Mouse (Mus musculus) stomach, embryonic 14.5 days (tissue): ENCODE data around the gene Hist1h4d. TPM values are rescaled to one million over a fixed set of nuclear protein-coding genes. Genes with fewer than 3 reads are reported as not detected.
"Not testable (repeated sequence)": the region's sequence is repeated elsewhere in the genome, so short reads cannot be mapped to it uniquely, and the experiment has no call there.

Experiments used
- ATAC-seq: fragments of 200-750 bp; cut with Nextera tagmentation; 2 replicates; pipeline ENCODE4 v1.8.0; 2017; ENCODE audit warnings: low read depth, moderate TSS enrichment; ENCODE audit not compliant: insufficient number of reproducible peaks, insufficient read depth, low FRiP score
- H3K27ac ChIP-seq: fragments of 300-500 bp; sonication (generic); 2 replicates; pipeline ENCODE4 v1.5.1; 2014; ENCODE audit warnings: mild to moderate bottlenecking, low read length, moderate library complexity, mixed read lengths
- H3K27me3 ChIP-seq: fragments of 300-500 bp; sonication (generic); 2 replicates; pipeline ENCODE4 v1.6.1; 2014; ENCODE audit warnings: low read length, control low read depth, mixed read lengths; ENCODE audit not compliant: control insufficient read depth, insufficient read depth
- H3K36me3 ChIP-seq: fragments of 300-500 bp; sonication (generic); 2 replicates; pipeline ENCODE4 v1.6.1; 2014; ENCODE audit warnings: mild to moderate bottlenecking, control low read depth, low read length, moderate library complexity, mixed read lengths; ENCODE audit not compliant: control insufficient read depth, insufficient read depth
- H3K4me1 ChIP-seq: fragments of 300-500 bp; sonication (generic); 2 replicates; pipeline ENCODE4 v1.6.1; 2014; ENCODE audit warnings: low read length, control low read depth, mixed read lengths; ENCODE audit not compliant: control insufficient read depth, insufficient read depth
- H3K4me2 ChIP-seq: fragments of 300-500 bp; sonication (generic); replicated peaks from 2 replicates; pipeline ENCODE4 v1.6.1; 2014; ENCODE audit warnings: low read depth, low read length, control low read depth
- H3K4me3 ChIP-seq: fragments of 300-500 bp; sonication (generic); 2 replicates; pipeline ENCODE4 v1.5.1; 2014; ENCODE audit warnings: low read depth, low read length, control low read depth
- H3K9ac ChIP-seq: fragments of 300-500 bp; sonication (generic); replicated peaks from 2 replicates; pipeline ENCODE4 v1.6.1; 2014; ENCODE audit warnings: low read depth, mild to moderate bottlenecking, control low read depth, low read length, moderate library complexity, mixed read lengths
- H3K9me3 ChIP-seq: fragments of 300-500 bp; sonication (generic); 2 replicates; pipeline ENCODE4 v1.6.1; 2016; ENCODE audit warnings: low read depth, low read length, control low read depth; ENCODE audit not compliant: control insufficient read depth
- WGBS: fragments of 180-500 bp; shearing (Covaris S2); extraction: QIAGEN DNeasy Blood & Tissue Kit; methylation state at CpG from one replicate; pipeline ENCODE4 v1.1.7; 2014; 5-methylcytosine and 5-hydroxymethylcytosine counted together
- polyA plus RNA-seq: library from polyadenylated mRNA; unstranded; fragments of >200 nt; fragmentation: Nextera tagmentation; extraction: Ambion mirVana; gene quantifications from 2 replicates; pipeline ENCODE4 v1.2.1, GENCODE M21; 2014

Hist1h4d gene
- 99.6 and 119 TPM in 2 replicates for polyA plus RNA-seq

DNA sequence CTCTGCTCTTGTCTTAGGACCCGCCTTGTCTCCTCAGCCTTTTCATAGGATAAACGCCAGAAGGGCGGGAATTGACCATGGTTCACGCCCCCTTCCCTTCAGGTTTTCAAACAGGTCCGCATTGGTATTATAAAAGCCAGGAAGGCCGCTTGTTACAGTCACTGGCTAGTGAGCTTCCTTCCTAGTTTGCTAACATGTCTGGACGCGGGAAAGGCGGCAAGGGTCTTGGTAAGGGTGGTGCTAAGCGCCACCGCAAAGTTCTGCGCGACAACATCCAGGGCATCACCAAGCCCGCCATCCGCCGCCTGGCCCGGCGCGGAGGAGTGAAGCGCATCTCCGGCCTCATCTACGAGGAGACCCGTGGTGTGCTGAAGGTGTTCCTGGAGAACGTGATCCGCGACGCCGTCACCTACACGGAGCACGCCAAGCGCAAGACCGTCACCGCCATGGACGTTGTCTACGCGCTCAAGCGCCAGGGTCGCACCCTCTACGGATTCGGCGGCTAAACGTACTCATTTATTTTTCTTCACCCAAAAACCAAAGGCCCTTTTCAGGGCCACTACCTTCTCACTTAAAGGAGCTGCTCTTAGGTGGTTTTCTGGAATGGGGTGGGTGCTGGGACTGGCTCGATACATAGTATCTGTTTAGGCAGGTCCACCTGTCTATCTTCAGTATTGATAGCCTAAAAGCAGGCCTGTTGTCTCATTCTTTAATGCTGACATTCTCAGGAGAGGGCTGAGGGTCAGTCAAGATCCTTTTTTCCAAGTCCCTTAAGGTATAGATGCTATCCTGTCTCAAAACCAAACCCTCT lies at the start of gene Hist1h4d:
Gene Hist1h4d (plus strand): TSS at position 191 of the 811 bp plus-strand sequence.
- H3K4me3 ChIP-seq, result peak within 1 kb of the TSS; percentile 47
- ATAC-seq, result peak; percentile 88
- under 1% methylated on average over 43 of the region's 43 CpGs for WGBS
- peak within 1 kb of the TSS; percentile 96 for H3K27ac ChIP-seq
- H3K27me3 ChIP-seq, result no peaks in the 10 kb centered on the region
- H3K9ac ChIP-seq, result peak within 1 kb of the TSS; percentile 68
- peaks cover 28% of the 10 kb centered on the region; the same call in 1 of the 2 replicates for H3K4me1 ChIP-seq
- H3K36me3 ChIP-seq, result no peaks in the 10 kb centered on the region
- peak within 1 kb of the TSS; percentile 83 for H3K4me2 ChIP-seq
- no peaks in the 10 kb centered on the region for H3K9me3 ChIP-seq

DNA sequence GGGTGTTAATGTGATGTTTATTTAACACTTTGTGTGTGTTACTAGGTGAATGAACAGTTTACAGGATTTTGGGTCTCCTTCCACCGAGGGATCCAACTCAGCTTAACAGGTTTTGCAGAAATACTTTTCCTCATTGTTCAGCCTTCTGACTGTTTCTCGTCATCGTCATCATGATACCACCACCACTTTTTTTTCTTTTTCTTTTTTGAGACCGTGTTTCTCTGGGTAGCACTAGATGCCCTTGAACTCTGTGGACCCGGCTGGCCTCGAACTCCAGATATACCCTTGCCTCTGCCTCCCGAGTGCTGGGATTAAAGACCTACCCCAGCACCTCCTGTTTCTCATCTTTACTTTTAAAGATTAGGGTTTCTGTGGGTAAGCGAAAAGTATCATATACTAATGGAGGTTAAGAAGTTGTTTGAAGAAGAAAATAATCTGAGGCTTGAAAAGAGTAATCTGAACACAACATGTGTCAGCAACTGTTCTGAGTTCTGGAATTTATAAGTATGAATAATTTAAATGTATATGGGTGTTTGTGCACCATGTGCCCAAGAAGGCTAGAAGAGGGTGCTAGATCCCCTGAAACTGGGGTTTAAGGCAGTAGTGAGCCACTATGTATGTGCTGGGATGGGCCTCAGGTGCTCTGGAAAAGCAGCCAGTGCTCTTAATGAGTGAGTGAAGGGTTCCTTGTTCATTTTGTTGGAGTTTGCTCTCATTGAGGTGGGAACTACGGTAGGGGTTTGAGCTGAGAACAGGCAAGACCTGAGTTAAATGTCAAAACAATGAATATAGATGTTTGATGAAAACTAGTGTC lies 48.9 kb upstream of the Hist1h4d start:
- Histone ChIP-seq H3K9ac (peak overlapping the region; percentile 70), H3K27ac (peak overlapping the region; percentile 97), H3K9me3 (no peaks in the 10 kb centered on the region), H3K4me1 (peaks cover 11% of the 10 kb centered on the region), H3K27me3 (no peaks in the 10 kb centered on the region), H3K36me3 (no peaks in the 10 kb centered on the region), H3K4me2 (peak overlapping the region; percentile 55), H3K4me3 (peak overlapping the region; percentile 53)
- ATAC-seq, result no peak
- WGBS, result 16% methylated on average over 9 of the region's 9 CpGs

DNA sequence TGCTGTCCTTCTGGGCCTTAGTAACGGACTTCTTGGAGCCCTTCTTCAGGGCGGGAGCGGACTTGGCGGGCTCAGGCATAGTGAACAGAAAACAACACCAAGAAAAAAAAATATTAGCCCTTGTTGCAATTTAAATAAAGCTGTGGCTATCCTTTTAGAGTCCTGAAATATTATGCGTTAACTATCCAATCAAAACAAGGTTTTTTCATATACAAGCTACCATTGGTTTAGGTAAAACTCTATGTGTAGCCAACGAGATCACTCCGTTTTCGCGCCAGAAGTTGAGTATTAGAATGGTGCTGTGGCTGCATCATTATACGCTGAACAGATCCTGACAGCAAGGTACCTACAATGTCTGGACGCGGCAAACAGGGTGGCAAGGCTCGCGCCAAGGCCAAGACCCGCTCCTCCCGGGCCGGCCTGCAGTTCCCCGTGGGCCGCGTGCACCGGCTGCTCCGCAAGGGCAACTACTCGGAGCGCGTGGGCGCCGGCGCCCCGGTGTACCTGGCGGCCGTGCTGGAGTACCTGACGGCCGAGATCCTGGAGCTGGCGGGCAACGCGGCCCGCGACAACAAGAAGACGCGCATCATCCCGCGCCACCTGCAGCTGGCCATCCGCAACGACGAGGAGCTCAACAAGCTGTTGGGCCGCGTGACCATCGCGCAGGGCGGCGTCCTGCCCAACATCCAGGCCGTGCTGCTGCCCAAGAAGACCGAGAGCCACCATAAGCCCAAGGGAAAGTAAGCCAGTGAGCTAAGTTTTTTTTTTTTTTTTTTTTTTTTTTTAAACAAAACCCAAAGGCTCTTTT lies 47.6 kb upstream of the Hist1h4d start, which contains the start of gene Hist1h2af:
Gene Hist1h2af (plus strand): TSS at position 347 of the 808 bp plus-strand sequence.
- ATAC-seq, result peak; percentile 54
- H3K4me3 ChIP-seq, result peak within 1 kb of the TSS; percentile 53
- peak within 1 kb of the TSS; percentile 55 for H3K4me2 ChIP-seq
- not testable (repeated sequence) for H3K36me3 ChIP-seq, H3K27me3 ChIP-seq, H3K9me3 ChIP-seq
- peak within 1 kb of the TSS; percentile 70 for H3K9ac ChIP-seq
- peaks cover 10% of the 10 kb centered on the region for H3K4me1 ChIP-seq
- WGBS, result under 1% methylated on average over 24 of the region's 53 CpGs
- peak within 1 kb of the TSS; percentile 97 for H3K27ac ChIP-seq

DNA sequence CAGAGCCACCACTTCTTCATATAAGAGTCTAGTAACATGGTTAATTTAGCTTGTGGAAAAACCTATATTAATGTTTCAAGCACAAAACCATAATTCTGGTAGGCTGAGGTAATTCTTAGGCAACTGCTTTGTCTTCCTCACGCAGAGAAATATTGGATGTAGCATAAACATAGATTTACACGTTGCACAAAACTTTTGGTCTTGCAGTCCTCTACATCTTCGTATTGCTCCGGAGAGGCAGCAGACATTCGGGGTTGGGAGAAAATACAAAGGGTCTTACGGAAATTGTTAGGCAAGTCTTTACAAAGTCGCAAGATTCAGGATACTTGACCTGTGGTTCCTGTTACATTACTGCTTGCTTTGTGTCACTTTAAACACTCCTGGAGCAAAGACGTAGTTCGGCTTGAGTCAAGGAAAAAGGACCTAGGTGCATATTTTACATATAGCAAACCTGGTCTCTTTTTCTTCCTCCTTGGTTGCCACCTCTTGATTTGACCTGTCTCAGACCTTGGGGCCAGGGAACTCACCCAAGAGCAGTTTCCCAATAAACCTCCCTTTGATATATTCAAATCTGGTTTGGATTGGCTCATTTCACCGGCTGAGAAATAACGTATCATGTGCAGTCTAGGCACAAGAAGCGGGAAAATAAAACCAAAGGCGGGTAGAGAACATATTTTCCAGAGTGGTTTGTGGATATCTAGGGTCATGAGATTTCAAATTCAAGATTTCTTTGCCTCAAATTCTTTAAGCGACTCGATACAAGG lies 46.8 kb upstream of the Hist1h4d start:
- H3K27me3 ChIP-seq, result no peaks in the 10 kb centered on the region
- peak overlapping the region; percentile 42 for H3K4me3 ChIP-seq
- H3K36me3 ChIP-seq, result no peaks in the 10 kb centered on the region
- peaks cover 6% of the 10 kb centered on the region for H3K4me1 ChIP-seq
- no peak for ATAC-seq
- peak overlapping the region; percentile 67 for H3K9ac ChIP-seq
- no peaks in the 10 kb centered on the region for H3K9me3 ChIP-seq
- H3K4me2 ChIP-seq, result peak overlapping the region; percentile 34
- WGBS, result under 1% methylated on average over 15 of the region's 15 CpGs
- H3K27ac ChIP-seq, result peak overlapping the region; percentile 94

DNA sequence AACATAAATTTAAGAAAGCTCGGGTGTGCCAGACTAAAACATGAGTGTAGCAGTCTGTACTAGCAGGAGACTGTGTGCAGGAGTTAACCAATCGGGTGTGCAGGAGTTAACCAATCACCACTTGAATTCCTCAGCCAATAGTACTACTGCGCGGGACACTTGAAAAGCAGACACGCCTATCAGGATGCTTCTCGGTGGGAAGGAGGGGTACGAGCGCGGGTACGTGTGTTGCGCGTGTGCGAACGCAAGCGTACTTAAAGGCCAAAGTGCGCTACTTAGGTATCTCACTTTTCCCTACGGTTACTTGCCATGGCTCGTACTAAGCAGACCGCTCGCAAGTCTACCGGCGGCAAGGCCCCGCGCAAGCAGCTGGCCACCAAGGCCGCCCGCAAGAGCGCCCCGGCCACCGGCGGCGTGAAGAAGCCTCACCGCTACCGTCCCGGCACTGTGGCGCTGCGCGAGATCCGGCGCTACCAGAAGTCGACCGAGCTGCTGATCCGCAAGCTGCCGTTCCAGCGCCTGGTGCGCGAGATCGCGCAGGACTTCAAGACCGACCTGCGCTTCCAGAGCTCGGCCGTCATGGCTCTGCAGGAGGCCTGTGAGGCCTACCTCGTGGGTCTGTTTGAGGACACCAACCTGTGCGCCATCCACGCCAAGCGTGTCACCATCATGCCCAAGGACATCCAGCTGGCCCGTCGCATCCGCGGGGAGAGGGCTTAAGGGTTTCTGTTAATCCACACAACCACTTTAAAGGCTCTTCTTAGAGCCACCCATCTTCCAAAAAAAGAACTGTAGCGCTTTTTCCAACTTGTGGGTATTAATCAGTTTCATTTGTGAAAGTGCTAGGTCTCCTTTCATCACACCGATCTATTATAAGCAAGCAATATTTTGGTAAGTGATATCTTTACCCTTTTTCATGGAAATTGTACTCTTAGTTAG lies 46.0 kb upstream of the Hist1h4d start, which contains the start of gene Hist1h3g:
Gene Hist1h3g (plus strand): TSS at position 286 of the 939 bp plus-strand sequence.
- not testable (repeated sequence) for H3K36me3 ChIP-seq, H3K9me3 ChIP-seq, H3K4me1 ChIP-seq, H3K27me3 ChIP-seq
- Histone ChIP-seq H3K4me2 (peak within 1 kb of the TSS; percentile 34), H3K4me3 (peak within 1 kb of the TSS; percentile 42), H3K27ac (peak within 1 kb of the TSS; percentile 94), H3K9ac (peak within 1 kb of the TSS; percentile 67)
- under 1% methylated on average over 36 of the region's 62 CpGs for WGBS
- ATAC-seq, result peak; percentile 90

DNA sequence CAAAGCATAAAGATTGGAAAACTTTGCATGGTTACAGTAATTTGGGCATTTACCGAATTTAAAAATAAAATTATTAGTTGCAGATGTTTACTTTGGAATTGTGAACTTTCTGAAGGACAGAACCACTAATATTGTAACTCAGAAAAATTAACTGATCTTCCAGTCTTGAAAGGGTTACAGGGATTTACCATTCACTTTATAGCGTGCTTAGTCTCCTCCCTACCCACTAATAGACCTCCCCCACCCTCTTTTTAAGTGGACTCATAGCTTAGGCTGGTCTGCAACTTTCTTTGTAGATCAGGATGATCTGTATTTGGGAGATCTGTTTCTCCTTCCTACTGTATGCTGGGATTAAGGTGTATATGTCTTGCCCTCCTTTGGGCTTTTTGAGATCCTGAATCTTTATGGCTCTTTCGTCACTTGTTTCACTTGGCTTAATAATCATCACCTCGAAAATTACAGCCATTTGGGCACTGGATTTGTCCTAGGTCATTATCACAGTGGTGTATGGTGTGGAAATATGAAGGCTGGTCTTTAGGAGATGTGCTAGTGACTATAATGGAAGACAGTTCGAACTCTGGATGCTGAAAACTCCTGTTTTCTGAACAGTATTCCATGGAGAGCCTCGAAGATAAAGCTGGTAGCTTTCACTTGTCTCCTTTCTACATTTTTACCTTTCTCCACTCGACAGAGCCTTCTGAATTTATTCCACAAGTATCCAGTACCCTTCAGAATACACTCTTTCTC lies 45.1 kb upstream of the Hist1h4d start:
- no peaks in the 10 kb centered on the region for H3K36me3 ChIP-seq
- no peaks in the 10 kb centered on the region for H3K27me3 ChIP-seq
- peak overlapping the region; percentile 94 for H3K27ac ChIP-seq
- H3K9ac ChIP-seq, result peak overlapping the region; percentile 58
- peak overlapping the region; percentile 34 for H3K4me2 ChIP-seq
- no peak for ATAC-seq
- peaks cover 6% of the 10 kb centered on the region for H3K4me1 ChIP-seq
- no peaks in the 10 kb centered on the region for H3K9me3 ChIP-seq
- 18% methylated on average over 7 of the region's 7 CpGs for WGBS
- peak overlapping the region; percentile 42 for H3K4me3 ChIP-seq
